In genomic region chr4:116435626-116436025, GRCm38 (mm10) we compare ENCODE assay signal across 19 mouse cellular contexts. TPM values are rescaled to one million over a fixed set of nuclear protein-coding genes. Genes with fewer than 3 reads are reported as not detected.
DNase-seq lines count a peak whose midpoint lies in the region; ATAC-seq and TF ChIP-seq lines count a peak whose summit lies in the region.
"Had no signal": no experiment of that assay in that cellular context is flagged by ENCODE, and none has a peak within 500 bp of the region (broad histone marks: within the 10 kb centered on the region; RNA-seq: fewer than 3 reads in every experiment).

No protein-coding gene starts in this region.

- no peaks in the 10 kb centered on the region for H3K9me3 ChIP-seq in heart, postnatal 0 days (replicated peaks; ENCODE audit: control insufficient read depth, low read length)
- H3K9me3 ChIP-seq in lung, embryonic 14.5 days (ENCODE audit: low read depth, low read length) = no peaks in the 10 kb centered on the region
- H3K9me3 ChIP-seq in E14TG2a.4 (ENCODE audit: low read length) = no peaks in the 10 kb centered on the region
- no peaks in the 10 kb centered on the region for H3K9me3 ChIP-seq in hindbrain, embryonic 16.5 days (ENCODE audit: control insufficient read depth, low read length)
- H3K9me3 ChIP-seq: embryonic facial prominence, embryonic 13.5 days; heart, embryonic 12.5 days; limb, embryonic 12.5 days; megakaryocyte, embryonic 14.5 days had no signal

- POLR2A ChIA-PET in Patski (lab: Charles Lee) = no interaction called here

- intact Hi-C loops in heart, postnatal 10 days (cut with DNase I) = no loop called here

- no peak for DNase-seq in heart, postnatal 0 days (ENCODE audit: low spot score)
- DNase-seq in heart, postnatal 10 days = no peak
- DNase-seq in lung, embryonic 14.5 days = peak; percentile 15
- no peak for DNase-seq in lung, postnatal 10 days
- DNase-seq in Patski (ENCODE audit: low read depth, low spot score) = no peak
- no peak for DNase-seq in cerebellum, adult 9-10 months
- DNase-seq: adrenal gland, adult 2 months; cerebellum, adult 18-20 months; kidney, adult 11 months; kidney, postnatal 4 days; layer of hippocampus, postnatal 36 days; lung, adult 18-20 months; spleen, adult 18-20 months had no signal

- CTCF ChIA-PET in Patski (lab: Charles Lee) = no interaction called here

- peak; percentile 14; the same call in 1 of the 2 replicates for TF ChIP-seq CTCF in heart, postnatal 0 days (IDR thresholded peaks at IDR 0.05; ENCODE audit: low read depth)
- TF ChIP-seq CTCF in lung, embryonic 14.5 days (IDR thresholded peaks at IDR 0.05; ENCODE audit: low read depth) = peak; percentile 47
- TF ChIP-seq CTCF in E14TG2a.4 (conservative IDR thresholded peaks at IDR 0.05; ENCODE audit: low read length) = peak; percentile 86
- TF ChIP-seq CTCF in Patski (IDR thresholded peaks at IDR 0.05) = peak; percentile 34

- no peak overlapping the region for H3K4me3 ChIP-seq in heart, postnatal 0 days (ENCODE audit: low read depth, low read length)
- no peak overlapping the region for H3K4me3 ChIP-seq in lung, embryonic 14.5 days (ENCODE audit: low read depth, low read length)
- no peak overlapping the region for H3K4me3 ChIP-seq in E14TG2a.4 (replicated peaks; ENCODE audit: low read length)
- H3K4me3 ChIP-seq in hindbrain, embryonic 16.5 days (ENCODE audit: low read length) = no peak overlapping the region
- H3K4me3 ChIP-seq: embryonic facial prominence, embryonic 13.5 days; heart, embryonic 12.5 days; limb, embryonic 12.5 days; megakaryocyte, embryonic 14.5 days had no signal

- no peaks in the 10 kb centered on the region for H3K4me1 ChIP-seq in heart, postnatal 0 days (ENCODE audit: control insufficient read depth, insufficient read depth)
- no peaks in the 10 kb centered on the region for H3K4me1 ChIP-seq in lung, embryonic 14.5 days (ENCODE audit: insufficient read depth)
- H3K4me1 ChIP-seq in E14TG2a.4 (replicated peaks; ENCODE audit: low read depth, low read length) = peaks cover 12% of the 10 kb centered on the region
- no peaks in the 10 kb centered on the region for H3K4me1 ChIP-seq in hindbrain, embryonic 16.5 days (ENCODE audit: control insufficient read depth, insufficient read depth, low read depth, low read length)
- H3K4me1 ChIP-seq: embryonic facial prominence, embryonic 13.5 days; heart, embryonic 12.5 days; limb, embryonic 12.5 days; megakaryocyte, embryonic 14.5 days had no signal

- H3K27me3 ChIP-seq in heart, postnatal 0 days (ENCODE audit: control insufficient read depth, insufficient read depth, low read length) = no peaks in the 10 kb centered on the region
- H3K27me3 ChIP-seq in lung, embryonic 14.5 days (ENCODE audit: insufficient read depth, low read length) = no peaks in the 10 kb centered on the region
- H3K27me3 ChIP-seq in E14TG2a.4 (ENCODE audit: insufficient read depth, low read length) = no peaks in the 10 kb centered on the region
- H3K27me3 ChIP-seq in Patski = no peaks in the 10 kb centered on the region
- H3K27me3 ChIP-seq in hindbrain, embryonic 16.5 days (replicated peaks; ENCODE audit: control insufficient read depth, insufficient read depth, low read length) = no peaks in the 10 kb centered on the region
- H3K27me3 ChIP-seq: embryonic facial prominence, embryonic 13.5 days; heart, embryonic 12.5 days; limb, embryonic 12.5 days; megakaryocyte, embryonic 14.5 days had no signal

- no peak overlapping the region for H3K4me2 ChIP-seq in heart, postnatal 0 days (ENCODE audit: low read depth, low read length)
- H3K4me2 ChIP-seq in lung, embryonic 14.5 days = no peak overlapping the region
- no peak overlapping the region for H3K4me2 ChIP-seq in hindbrain, embryonic 16.5 days (ENCODE audit: low read length)
- H3K4me2 ChIP-seq: embryonic facial prominence, embryonic 13.5 days; heart, embryonic 12.5 days; limb, embryonic 12.5 days had no signal

- TF ChIP-seq EP300 in heart, postnatal 0 days (IDR thresholded peaks at IDR 0.05; ENCODE audit: low read depth) = no peak

- no peak for ATAC-seq in heart, postnatal 0 days (ENCODE audit: insufficient read depth, low read depth)
- ATAC-seq in lung, embryonic 14.5 days (ENCODE audit: insufficient read depth) = no peak
- no peak for ATAC-seq in Patski
- no peak for ATAC-seq in hindbrain, embryonic 16.5 days

- no peak overlapping the region for H3K9ac ChIP-seq in heart, postnatal 0 days (replicated peaks; ENCODE audit: low read depth, low read length)
- H3K9ac ChIP-seq in lung, embryonic 14.5 days = no peak overlapping the region
- no peak overlapping the region for H3K9ac ChIP-seq in hindbrain, embryonic 16.5 days (ENCODE audit: low read depth, low read length)
- H3K9ac ChIP-seq: embryonic facial prominence, embryonic 13.5 days; heart, embryonic 12.5 days; limb, embryonic 12.5 days had no signal

- 0 out of 2 replicates have a peak, but pooled peaks cover 10% of the 10 kb centered on the region for H3K36me3 ChIP-seq in heart, postnatal 0 days (replicated peaks; ENCODE audit: control insufficient read depth, insufficient read depth, low read length)
- H3K36me3 ChIP-seq in lung, embryonic 14.5 days (ENCODE audit: insufficient read depth) = peaks cover 12% of the 10 kb centered on the region
- peaks cover 8% of the 10 kb centered on the region; the same call in 1 of the 2 replicates for H3K36me3 ChIP-seq in E14TG2a.4 (ENCODE audit: insufficient read depth, low read length)
- peaks cover 4% of the 10 kb centered on the region for H3K36me3 ChIP-seq in hindbrain, embryonic 16.5 days (ENCODE audit: control insufficient read depth, insufficient read depth, low read length)

- no peak overlapping the region for H3K27ac ChIP-seq in heart, postnatal 0 days (ENCODE audit: low read depth)
- no peak overlapping the region for H3K27ac ChIP-seq in lung, embryonic 14.5 days (ENCODE audit: low read depth)
- no peak overlapping the region for H3K27ac ChIP-seq in hindbrain, embryonic 16.5 days (ENCODE audit: low read depth, low read length)
- H3K27ac ChIP-seq: embryonic facial prominence, embryonic 13.5 days; limb, embryonic 12.5 days had no signal

- WGBS in heart, postnatal 0 days = 97% methylated on average over 4 of the region's 4 CpGs
- WGBS in lung, embryonic 14.5 days = 93% methylated on average over 4 of the region's 4 CpGs
- WGBS in hindbrain, embryonic 16.5 days = 97% methylated on average over 4 of the region's 4 CpGs

- in situ Hi-C loops in Patski (cut with MboI; ENCODE audit: low pct_unique_long_range_greater_than_20kb) = no loop called here

RNA-seq across cellular contexts. Expression of gene Mast2, which starts 28.4 kb away (rescaled TPM):
- total RNA-seq in heart, postnatal 0 days (2014; rRNA removed; ENCODE audit: low replicate concordance) = 49.8 and 52.5 TPM in 2 replicates
- 14.3 and 14.9 TPM in 2 replicates for polyA plus RNA-seq in heart, postnatal 0 days (2015; fragmentation: Nextera tagmentation; extraction: Ambion mirVana)
- total RNA-seq in heart, postnatal 10 days (2021) = 10 to 100 TPM; 90.2 to 97.5 TPM
- 33.6 and 37.3 TPM in 2 replicates for polyA plus RNA-seq in lung, embryonic 14.5 days (2014; fragmentation: Nextera tagmentation; extraction: Ambion mirVana)
- polyA plus RNA-seq in Patski (2021) = 36.5 TPM
- 32.2 and 40.4 TPM in 2 replicates for polyA plus RNA-seq in hindbrain, embryonic 16.5 days (2015; fragmentation: Nextera tagmentation; extraction: Ambion mirVana)

Comparison
In these comparisons a context has a peak if more than half of its experiments do, and no peak if none do; other contexts are left out.
1. CTCF ChIP-seq: peak in every context shown above with its lines; median percentile 86 in E14TG2a.4; 47 in lung, embryonic 14.5 days; 34 in Patski; 14 in heart, postnatal 0 days.